Mouse (Mus musculus): ENCODE results near the gene Atf2. TPM values are rescaled to one million over a fixed set of nuclear protein-coding genes. Genes with fewer than 3 reads are reported as not detected.

Gene Atf2
- polyA plus RNA-seq, 1 experiment from 2014 or later, result 74.1 TPM

DNA sequence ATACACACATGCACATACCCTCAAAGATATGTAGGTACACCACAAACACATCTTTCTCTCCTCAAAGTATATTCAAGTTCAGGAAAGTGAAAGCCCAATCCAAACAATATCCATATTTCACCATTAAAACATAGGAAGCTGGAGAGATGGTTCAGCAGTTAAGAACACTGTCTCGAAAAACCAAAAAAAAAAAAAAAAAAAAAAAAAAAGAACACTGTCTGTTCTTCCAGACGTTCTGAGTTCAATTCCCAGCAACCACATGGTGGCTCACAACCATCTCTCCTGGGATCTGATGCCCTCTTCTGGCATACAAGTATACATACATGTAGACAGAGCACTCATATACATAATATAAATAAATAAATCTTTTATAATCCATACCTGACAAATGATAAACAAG, 6.4 kb downstream of the Atf2 start:
- DNase-seq (no peak), ATAC-seq (ENCODE audit: insufficient read depth) (no peak)
- Histone ChIP-seq H3K4me3 (ENCODE audit: low read depth, low read length) (no peak overlapping the region), H3K4me2 (no peak overlapping the region), H3K27me3 (ENCODE audit: insufficient read depth, low read length) (no peaks in the 10 kb centered on the region), H3K4me1 (ENCODE audit: insufficient read depth) (no peaks in the 10 kb centered on the region), H3K9ac (no peak overlapping the region), H3K27ac (ENCODE audit: low read depth) (no peak overlapping the region), H3K9me3 (ENCODE audit: low read depth, low read length) (no peaks in the 10 kb centered on the region), H3K36me3 (ENCODE audit: insufficient read depth) (no peaks in the 10 kb centered on the region)
- no peak for TF ChIP-seq CTCF (IDR thresholded peaks at IDR 0.05; ENCODE audit: low read depth)
- 70% methylated on average over 2 of the region's 2 CpGs for WGBS

DNA sequence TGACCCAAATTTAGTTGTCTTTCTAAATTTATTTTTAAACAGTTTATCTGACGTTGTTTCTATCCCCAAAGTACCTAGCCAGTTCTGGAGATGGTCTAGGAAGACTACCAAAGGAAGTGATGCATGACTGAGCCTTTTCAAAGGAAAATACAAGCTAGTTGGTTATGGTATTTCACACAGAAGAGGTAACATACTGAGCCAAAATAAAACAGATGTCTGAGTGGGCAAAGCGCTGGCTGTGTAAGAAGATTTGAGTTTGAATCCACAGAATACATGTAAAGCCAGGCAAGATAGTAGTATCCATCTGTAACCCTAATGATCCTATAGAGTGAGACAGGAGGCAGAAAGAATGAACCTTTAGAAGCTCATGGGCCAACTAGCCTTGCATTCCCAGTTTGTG, 14.5 kb downstream of the Atf2 start:
- no peak overlapping the region for H3K9ac ChIP-seq
- no peak overlapping the region for H3K4me2 ChIP-seq
- no peak overlapping the region for H3K4me3 ChIP-seq (ENCODE audit: low read depth, low read length)
- no peaks in the 10 kb centered on the region for H3K4me1 ChIP-seq (ENCODE audit: insufficient read depth)
- H3K9me3 ChIP-seq (ENCODE audit: low read depth, low read length), result no peaks in the 10 kb centered on the region
- peaks cover 8% of the 10 kb centered on the region for H3K36me3 ChIP-seq (ENCODE audit: insufficient read depth)
- WGBS, result 92% methylated on average over 2 of the region's 2 CpGs
- no peak for TF ChIP-seq CTCF (IDR thresholded peaks at IDR 0.05; ENCODE audit: low read depth)
- H3K27me3 ChIP-seq (ENCODE audit: insufficient read depth, low read length), result no peaks in the 10 kb centered on the region
- H3K27ac ChIP-seq (ENCODE audit: low read depth), result no peak overlapping the region
- ATAC-seq (ENCODE audit: insufficient read depth) (no peak), DNase-seq (no peak)

DNA sequence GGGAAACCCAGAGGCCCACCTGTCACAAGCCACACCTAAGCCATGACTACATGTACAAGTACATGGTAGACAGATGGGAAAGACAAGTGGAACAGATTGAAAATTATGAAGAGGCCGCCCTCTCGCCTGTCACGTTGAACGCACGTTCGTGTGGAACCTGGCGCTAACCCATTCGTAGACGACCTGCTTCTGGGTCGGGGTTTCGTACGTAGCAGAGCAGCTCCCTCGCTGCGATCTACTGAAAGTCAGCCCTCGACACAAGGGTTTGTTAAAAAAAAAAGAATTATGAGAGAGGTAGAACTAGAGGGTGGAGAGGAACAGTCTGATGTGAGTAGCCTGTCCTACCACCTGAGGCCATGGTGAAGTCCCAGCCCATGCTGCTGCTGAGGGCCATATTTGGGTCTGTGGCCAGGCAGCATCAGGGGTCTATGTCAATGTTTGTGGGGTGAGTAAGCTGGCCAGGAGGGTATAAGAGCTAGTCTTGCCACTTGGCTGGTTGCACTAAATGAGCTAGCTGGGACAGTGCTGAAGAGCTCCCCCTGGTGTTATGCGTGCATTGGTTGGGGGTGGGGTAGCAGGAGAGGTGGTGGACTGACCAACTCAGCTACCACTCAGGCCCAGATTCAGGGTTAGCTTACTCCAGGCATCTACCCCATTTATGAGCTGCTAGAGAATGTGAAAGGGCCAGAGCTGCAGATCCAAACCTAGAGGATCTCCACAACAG, 24.5 kb downstream of the Atf2 start:
- WGBS, result 80% methylated on average over 16 of the region's 16 CpGs
- Histone ChIP-seq H3K27me3 (ENCODE audit: insufficient read depth, low read length) (no peaks in the 10 kb centered on the region), H3K27ac (ENCODE audit: low read depth) (no peak overlapping the region), H3K9ac (no peak overlapping the region), H3K9me3 (ENCODE audit: low read depth, low read length) (no peaks in the 10 kb centered on the region), H3K4me3 (ENCODE audit: low read depth, low read length) (no peak overlapping the region), H3K36me3 (ENCODE audit: insufficient read depth) (peaks cover 23% of the 10 kb centered on the region; the same call in 1 of the 2 replicates), H3K4me1 (ENCODE audit: insufficient read depth) (no peaks in the 10 kb centered on the region), H3K4me2 (no peak overlapping the region)
- TF ChIP-seq CTCF (IDR thresholded peaks at IDR 0.05; ENCODE audit: low read depth), result peak; percentile 54
- DNase-seq (peak; percentile 27), ATAC-seq (ENCODE audit: insufficient read depth) (no peak)

GRCm38 (mm10) chr2:73860046-73860624, 32.3 kb downstream of the Atf2 start:
- Histone ChIP-seq H3K4me1 (ENCODE audit: insufficient read depth) (no peaks in the 10 kb centered on the region), H3K36me3 (ENCODE audit: insufficient read depth) (0 out of 2 replicates have a peak, but pooled peaks cover 13% of the 10 kb centered on the region), H3K9me3 (ENCODE audit: low read depth, low read length) (no peaks in the 10 kb centered on the region), H3K27ac (ENCODE audit: low read depth) (no peak overlapping the region), H3K4me3 (ENCODE audit: low read depth, low read length) (no peak overlapping the region), H3K4me2 (no peak overlapping the region), H3K27me3 (ENCODE audit: insufficient read depth, low read length) (no peaks in the 10 kb centered on the region), H3K9ac (no peak overlapping the region)
- ATAC-seq (ENCODE audit: insufficient read depth) (no peak), DNase-seq (no peak)
- TF ChIP-seq CTCF (IDR thresholded peaks at IDR 0.05; ENCODE audit: low read depth), result no peak
- 75% methylated on average over 4 of the region's 4 CpGs for WGBS

DNA sequence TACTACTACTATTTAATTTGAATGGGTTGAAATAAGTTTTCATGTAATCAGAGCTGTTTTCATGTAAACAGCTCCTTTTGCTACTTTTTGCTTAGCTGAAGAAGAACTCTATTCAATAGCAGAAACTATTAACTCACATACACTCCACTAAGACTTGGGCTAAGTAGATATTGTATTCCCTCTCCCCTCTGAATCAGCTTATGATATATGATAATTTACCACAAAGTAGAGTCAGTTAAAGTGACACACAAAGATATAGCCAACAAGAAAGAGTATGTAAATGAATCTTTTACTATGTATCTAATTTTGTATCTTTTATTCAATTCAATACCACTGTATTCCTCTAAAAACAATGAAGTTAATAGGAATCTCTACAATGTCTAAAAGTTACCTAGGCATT, 35.1 kb downstream of the Atf2 start:
- DNase-seq, result no peak
- no peak for TF ChIP-seq CTCF (IDR thresholded peaks at IDR 0.05; ENCODE audit: low read depth)

DNA sequence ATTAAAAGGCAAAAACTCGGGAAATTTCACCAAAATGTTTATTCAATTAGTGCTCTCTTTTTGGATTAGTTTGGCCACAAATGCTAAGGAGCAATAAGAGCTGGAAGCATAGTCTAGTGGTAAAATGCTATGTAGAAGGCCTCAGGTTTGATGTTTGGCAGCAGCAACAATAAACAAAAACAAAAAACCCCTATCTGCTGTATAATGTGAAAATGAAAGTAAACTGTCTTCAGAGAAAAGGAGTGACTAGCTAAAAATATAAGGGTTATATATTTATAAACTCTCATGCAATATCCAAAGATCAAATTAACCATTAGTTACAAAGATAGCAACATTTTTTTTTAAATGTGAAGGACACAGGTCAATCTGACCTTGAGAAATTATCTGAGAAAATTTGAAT, 36.2 kb downstream of the Atf2 start:
- no peaks in the 10 kb centered on the region for H3K27me3 ChIP-seq (ENCODE audit: insufficient read depth, low read length)
- WGBS, result 78% methylated on average over 1 of the region's 1 CpGs

More for the DNA sequence above, 35.1 kb downstream of the Atf2 start:
- Histone ChIP-seq H3K27me3 (ENCODE audit: insufficient read depth, low read length) (no peaks in the 10 kb centered on the region), H3K27ac (ENCODE audit: low read depth) (no peak overlapping the region), H3K4me1 (ENCODE audit: insufficient read depth) (no peaks in the 10 kb centered on the region), H3K4me3 (ENCODE audit: low read depth, low read length) (no peak overlapping the region), H3K9ac (no peak overlapping the region), H3K9me3 (ENCODE audit: low read depth, low read length) (no peaks in the 10 kb centered on the region), H3K4me2 (no peak overlapping the region), H3K36me3 (ENCODE audit: insufficient read depth) (0 out of 2 replicates have a peak, but pooled peaks cover 8% of the 10 kb centered on the region)
- ATAC-seq (ENCODE audit: insufficient read depth), result no peak

GRCm38 (mm10) chr2:73834406-73835015, 57.9 kb downstream of the Atf2 start:
- peak; percentile 10 for DNase-seq
- Histone ChIP-seq H3K4me1 (ENCODE audit: insufficient read depth) (no peaks in the 10 kb centered on the region), H3K4me2 (no peak overlapping the region), H3K9ac (no peak overlapping the region), H3K9me3 (ENCODE audit: low read depth, low read length) (no peaks in the 10 kb centered on the region), H3K27me3 (ENCODE audit: insufficient read depth, low read length) (no peaks in the 10 kb centered on the region), H3K27ac (ENCODE audit: low read depth) (no peak overlapping the region), H3K36me3 (ENCODE audit: insufficient read depth) (peaks cover 21% of the 10 kb centered on the region), H3K4me3 (ENCODE audit: low read depth, low read length) (no peak overlapping the region)
- TF ChIP-seq CTCF (IDR thresholded peaks at IDR 0.05; ENCODE audit: low read depth), result no peak
- no peak for ATAC-seq (ENCODE audit: insufficient read depth)
- 49% methylated on average over 2 of the region's 2 CpGs for WGBS

More for the DNA sequence above, 36.2 kb downstream of the Atf2 start:
- H3K4me2 ChIP-seq, result no peak overlapping the region
- no peaks in the 10 kb centered on the region for H3K4me1 ChIP-seq (ENCODE audit: insufficient read depth)
- no peak overlapping the region for H3K9ac ChIP-seq
- no peak for TF ChIP-seq CTCF (IDR thresholded peaks at IDR 0.05; ENCODE audit: low read depth)
- no peaks in the 10 kb centered on the region for H3K9me3 ChIP-seq (ENCODE audit: low read depth, low read length)
- H3K4me3 ChIP-seq (ENCODE audit: low read depth, low read length), result no peak overlapping the region
- no peak for ATAC-seq (ENCODE audit: insufficient read depth)
- H3K36me3 ChIP-seq (ENCODE audit: insufficient read depth), result 0 out of 2 replicates have a peak, but pooled peaks cover 4% of the 10 kb centered on the region
- H3K27ac ChIP-seq (ENCODE audit: low read depth), result no peak overlapping the region
- DNase-seq, result no peak

Data from lung, embryonic 14.5 days (tissue).